Mouse (Mus musculus) testis, adult 2 months (tissue): ENCODE data around the gene Pex5l.

Experiments
- CTCF ChIP-seq: fragments of 200-500 bp; IDR thresholded peaks from 2 replicates; pipeline ENCODE4 v1.5.1; 2012; ENCODE audit warnings: low read depth, mild to moderate bottlenecking, inconsistent platforms, low read length, moderate library complexity; ENCODE audit not compliant: control insufficient read depth, insufficient read depth, insufficient replicate concordance
- POLR2A ChIP-seq: fragments of 200-500 bp; IDR thresholded peaks from 2 replicates; pipeline ENCODE4 v1.6.1; 2012; ENCODE audit warnings: low read depth, mild to moderate bottlenecking, inconsistent platforms, low read length, moderate library complexity; ENCODE audit not compliant: control insufficient read depth

DNA sequence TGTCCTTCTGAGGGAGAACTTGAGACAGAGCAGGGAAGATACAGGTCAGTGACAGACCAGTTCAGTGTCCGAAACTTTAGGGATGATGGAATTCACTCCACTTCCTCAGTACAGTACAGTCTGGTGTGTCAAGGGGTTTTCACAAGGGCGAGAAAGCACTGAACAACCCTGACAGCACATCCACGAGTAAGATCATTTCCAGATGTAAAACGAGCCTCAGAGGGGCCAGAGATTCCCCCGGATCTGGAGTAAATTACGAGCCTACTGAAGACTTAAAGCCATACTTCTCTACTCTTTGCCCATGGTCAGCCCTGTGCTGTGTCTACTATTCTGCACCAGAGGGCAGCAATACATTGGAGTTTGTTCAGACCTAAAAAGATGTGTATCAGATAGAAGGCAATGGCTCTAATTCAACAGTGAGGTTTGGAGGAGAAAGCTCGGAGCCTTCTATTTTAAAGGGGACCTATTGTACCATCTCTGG lies 232.9 kb downstream of the Pex5l start:
- TF ChIP-seq POLR2A, result no peak
- no peak for TF ChIP-seq CTCF
